Mouse (Mus musculus): ENCODE data around the gene Elmo1.

DNA sequence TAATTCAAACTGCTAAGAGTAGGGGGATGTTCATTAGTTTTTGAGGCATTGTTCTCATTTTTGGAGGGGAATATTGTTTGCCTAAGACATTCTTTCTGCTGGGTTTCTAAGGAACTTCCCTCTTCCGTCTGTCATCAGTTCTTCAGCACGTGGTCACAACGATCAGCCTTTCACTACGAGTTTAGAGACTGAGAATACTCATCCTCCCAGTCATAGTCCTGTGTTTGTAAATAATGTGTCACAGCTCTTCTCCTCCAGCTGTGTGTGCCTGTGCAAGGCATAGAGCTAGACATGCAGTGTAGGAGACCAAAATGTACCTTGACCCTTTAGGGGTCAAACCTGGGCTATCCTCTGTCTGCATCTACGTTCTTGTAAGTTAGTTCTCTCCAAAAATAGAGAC lies 121.4 kb downstream of the Elmo1 start:
- TF ChIP-seq CTCF (IDR thresholded peaks at IDR 0.05; ENCODE audit: control insufficient read depth, insufficient read depth, insufficient read length) (no peak), MYOG (IDR thresholded peaks at IDR 0.05; ENCODE audit: control insufficient read depth, extremely low read depth, insufficient read length) (no peak), MAX (IDR thresholded peaks at IDR 0.05) (no peak), FOSL1 (IDR thresholded peaks at IDR 0.05; ENCODE audit: insufficient read depth, low read length, poor library complexity, severe bottlenecking) (no peak)

All from C2C12 (cell line).